ENCODE assay signal across 19 mouse cellular contexts in genomic region chr16:90339026-90339425, GRCm38 (mm10). TPM values are rescaled to one million over a fixed set of nuclear protein-coding genes. Genes with fewer than 3 reads are reported as not detected.
DNase-seq lines count a peak whose midpoint lies in the region.
"Had no signal": no experiment of that assay in that cellular context is flagged by ENCODE, and none has a peak within 500 bp of the region (broad histone marks: within the 10 kb centered on the region; RNA-seq: fewer than 3 reads in every experiment).

No protein-coding gene starts in this region.

- DNase-seq in adrenal gland, adult (ENCODE audit: inconsistent age in 2 of 2, low spot score in 1 of 2), result peak; percentile 76 to 82
- DNase-seq in adrenal gland, postnatal 4 days (ENCODE audit: low spot score in 2 of 2), result no peak
- DNase-seq in layer of hippocampus, adult 9-11 months, result peak; percentile 6
- no peak for DNase-seq in layer of hippocampus, postnatal 10 days (ENCODE audit: low spot score in 2 of 2)
- peak; percentile 71 for DNase-seq in adrenal gland, adult 2 months
- DNase-seq in brain, adult 2 months (ENCODE audit: low read depth, low spot score), result peak; percentile 49
- DNase-seq in ovary, postnatal 36 days (ENCODE audit: low spot score), result no peak
- no peak for DNase-seq in spleen, adult 12 weeks (ENCODE audit: low spot score)
- DNase-seq: cerebellum, adult 18-20 months; cerebellum, postnatal 14 days; heart, postnatal 4 days; kidney, adult 2 months; kidney, postnatal 10 days; liver, postnatal 0 days; lung, postnatal 10 days; right cerebral cortex, adult 18-20 months; thymus, adult 2 months; thymus, postnatal 4 days had no signal

RNA-seq across cellular contexts. Expression of gene Hunk, which starts 46.8 kb away (rescaled TPM):
- total RNA-seq in adrenal gland, postnatal 4 days (2021), result 10 to 100 TPM; 12.3 to 13.7 TPM
- 10 to 100 TPM; 28.9 to 32.6 TPM for total RNA-seq in layer of hippocampus, postnatal 10 days (2021)
- total RNA-seq in adrenal gland, adult 2 months (2021), result 1 to 10 TPM; 2.8 to 6.4 TPM
- 2.2 and 2.7 TPM in 2 replicates for polyA plus RNA-seq in adrenal gland, adult 2 months (2012; rRNA removed)
- total RNA-seq: megakaryocyte progenitor cell, adult 5-6 weeks had no signal

RNA-seq across cellular contexts. Expression of gene Scaf4, which starts 54.7 kb away (rescaled TPM):
- total RNA-seq in adrenal gland, postnatal 4 days (2021), result 10 to 100 TPM; 57.1 to 68.3 TPM
- 10 to 100 TPM; 52.1 to 57.5 TPM for total RNA-seq in layer of hippocampus, postnatal 10 days (2021)
- 10 to 100 TPM; 32.8 to 53.7 TPM for total RNA-seq in adrenal gland, adult 2 months (2021)
- 76.9 and 81.3 TPM in 2 replicates for polyA plus RNA-seq in adrenal gland, adult 2 months (2012; rRNA removed)

Comparison
In these comparisons a context has a peak if more than half of its experiments do, and no peak if none do; other contexts are left out.
1. DNase-seq: peak in adrenal gland, adult (2 of 2), layer of hippocampus, adult 9-11 months (single experiment), adrenal gland, adult 2 months (single experiment) and brain, adult 2 months (single experiment); none in adrenal gland, postnatal 4 days (0 of 2), layer of hippocampus, postnatal 10 days (0 of 2), ovary, postnatal 36 days (single experiment) and spleen, adult 12 weeks (single experiment).